Comparison of ENCODE assay signal across 23 mouse cellular contexts in genomic region chr2:93782682-93783081, GRCm38 (mm10). TPM values are rescaled to one million over a fixed set of nuclear protein-coding genes. Genes with fewer than 3 reads are reported as not detected.
DNase-seq lines count a peak whose midpoint lies in the region; ATAC-seq and TF ChIP-seq lines count a peak whose summit lies in the region.
"Had no signal": no experiment of that assay in that cellular context is flagged by ENCODE, and none has a peak within 500 bp of the region (broad histone marks: within the 10 kb centered on the region; RNA-seq: fewer than 3 reads in every experiment).

No protein-coding gene starts in this region.

- H3K9ac ChIP-seq in kidney, postnatal 0 days (ENCODE audit: low read depth, low read length) = no peak overlapping the region
- no peak overlapping the region for H3K9ac ChIP-seq in hindbrain, embryonic 16.5 days (ENCODE audit: low read depth, low read length)
- H3K9ac ChIP-seq: embryonic facial prominence, embryonic 12.5 days; embryonic facial prominence, embryonic 15.5 days; forebrain, postnatal 0 days; hindbrain, embryonic 12.5 days; hindbrain, embryonic 15.5 days had no signal

- TF ChIP-seq CTCF in kidney, postnatal 0 days (IDR thresholded peaks at IDR 0.05; ENCODE audit: low read depth) = 0 out of 2 replicates have a peak, but pooled peaks have one; percentile 9

- no peak overlapping the region for H3K4me3 ChIP-seq in kidney, postnatal 0 days (replicated peaks; ENCODE audit: low read depth, low read length)
- no peak overlapping the region for H3K4me3 ChIP-seq in hindbrain, embryonic 16.5 days (ENCODE audit: low read length)
- H3K4me3 ChIP-seq: embryonic facial prominence, embryonic 12.5 days; embryonic facial prominence, embryonic 15.5 days; hindbrain, embryonic 12.5 days; hindbrain, embryonic 15.5 days had no signal

- H3K27me3 ChIP-seq in kidney, postnatal 0 days (ENCODE audit: insufficient read depth, low read length) = no peaks in the 10 kb centered on the region
- H3K27me3 ChIP-seq in hindbrain, embryonic 16.5 days (replicated peaks; ENCODE audit: control insufficient read depth, insufficient read depth, low read length) = no peaks in the 10 kb centered on the region
- H3K27me3 ChIP-seq: CH12.LX; embryonic facial prominence, embryonic 12.5 days; embryonic facial prominence, embryonic 15.5 days; hindbrain, embryonic 12.5 days; hindbrain, embryonic 15.5 days; Patski had no signal

- no peak for ATAC-seq in kidney, postnatal 0 days (replicated peaks; ENCODE audit: low FRiP score, low read depth)
- ATAC-seq in granulocyte monocyte progenitor cell, adult 5-6 weeks (replicated peaks; ENCODE audit: poor library complexity, severe bottlenecking) = peak; percentile 70
- no peak for ATAC-seq in hindbrain, embryonic 16.5 days
- ATAC-seq: forebrain, embryonic 14.5 days; forebrain, postnatal 0 days; Patski had no signal

- H3K36me3 ChIP-seq in kidney, postnatal 0 days (ENCODE audit: insufficient read depth, low read length) = 0 out of 2 replicates have a peak, but pooled peaks cover 4% of the 10 kb centered on the region
- H3K36me3 ChIP-seq in hindbrain, embryonic 16.5 days (ENCODE audit: control insufficient read depth, insufficient read depth, low read length) = peaks cover 6% of the 10 kb centered on the region; the same call in 1 of the 2 replicates
- H3K36me3 ChIP-seq: hindbrain, embryonic 12.5 days; hindbrain, embryonic 15.5 days had no signal

- no peak overlapping the region for H3K4me2 ChIP-seq in kidney, postnatal 0 days (ENCODE audit: low read length)
- no peak overlapping the region for H3K4me2 ChIP-seq in hindbrain, embryonic 16.5 days (ENCODE audit: low read length)
- H3K4me2 ChIP-seq: embryonic facial prominence, embryonic 12.5 days; embryonic facial prominence, embryonic 15.5 days; heart, embryonic 11.5 days; hindbrain, embryonic 12.5 days; hindbrain, embryonic 15.5 days had no signal

- DNase-seq in cerebellum, adult 9-11 months = peak; percentile 16
- no peak for DNase-seq in cerebellum, postnatal 10 days
- no peak for DNase-seq in kidney, postnatal 0 days (ENCODE audit: low spot score)
- DNase-seq in kidney, postnatal 25 days = no peak
- DNase-seq in layer of hippocampus, postnatal 25 days (ENCODE audit: extremely low spot score in 1 of 2, low spot score in 1 of 2) = no peak
- DNase-seq: adrenal gland, adult 2 months; adrenal gland, postnatal 14 days; B cell, adult 2 months; forebrain, postnatal 0 days; gastrocnemius, postnatal 10 days; gastrocnemius, postnatal 36 days; heart, adult 11 months had no signal

- no peaks in the 10 kb centered on the region for H3K9me3 ChIP-seq in kidney, postnatal 0 days (replicated peaks; ENCODE audit: low read length)
- no peaks in the 10 kb centered on the region for H3K9me3 ChIP-seq in hindbrain, embryonic 16.5 days (ENCODE audit: control insufficient read depth, low read length)
- H3K9me3 ChIP-seq: embryonic facial prominence, embryonic 12.5 days; embryonic facial prominence, embryonic 15.5 days; G1E; hindbrain, embryonic 12.5 days; hindbrain, embryonic 15.5 days had no signal

- no peak overlapping the region for H3K27ac ChIP-seq in kidney, postnatal 0 days
- H3K27ac ChIP-seq in hindbrain, embryonic 16.5 days (ENCODE audit: low read depth, low read length) = no peak overlapping the region
- H3K27ac ChIP-seq: embryonic facial prominence, embryonic 12.5 days; embryonic facial prominence, embryonic 15.5 days; hindbrain, embryonic 12.5 days; hindbrain, embryonic 15.5 days had no signal

- WGBS in kidney, postnatal 0 days = 55% methylated on average over 5 of the region's 5 CpGs
- 58% methylated on average over 5 of the region's 5 CpGs for WGBS in hindbrain, embryonic 16.5 days

- peaks cover 7% of the 10 kb centered on the region; the same call in 1 of the 2 replicates for H3K4me1 ChIP-seq in kidney, postnatal 0 days (replicated peaks; ENCODE audit: insufficient read depth, low read length)
- H3K4me1 ChIP-seq in hindbrain, embryonic 16.5 days (ENCODE audit: control insufficient read depth, insufficient read depth, low read depth, low read length) = peaks cover 32% of the 10 kb centered on the region

RNA-seq across cellular contexts. Expression of gene Ext2, which starts 39.7 kb away (rescaled TPM):
- 109 and 111 TPM in 2 replicates for polyA plus RNA-seq in kidney, postnatal 0 days (2015; fragmentation: Nextera tagmentation; extraction: Ambion mirVana)
- total RNA-seq in granulocyte monocyte progenitor cell, adult 5-6 weeks (2014; fragmentation: Nextera tagmentation) = 35.6 and 40.9 TPM in 2 replicates
- total RNA-seq in granulocyte monocyte progenitor cell, adult 5-6 weeks (2017) = 26.2 and 38.6 TPM in 2 replicates
- 10 to 100 TPM; 50.2 to 51.0 TPM for total RNA-seq in layer of hippocampus, postnatal 25 days (2021)
- 68.2 and 81.9 TPM in 2 replicates for polyA plus RNA-seq in hindbrain, embryonic 16.5 days (2015; fragmentation: Nextera tagmentation; extraction: Ambion mirVana)
